Mouse (Mus musculus) MEL (cell line): Measurements from ENCODE around the gene Gm20388. TPM values are rescaled to one million over a fixed set of nuclear protein-coding genes. Genes with fewer than 3 reads are reported as not detected.

Source experiments
- DNase-seq: peaks from one replicate; pipeline ENCODE4 v3.0.0; 2011; ENCODE audit warnings: low read depth, low spot score
- H3K27ac ChIP-seq: 2 replicates; pipeline ENCODE4 v1.5.1; 2012; ENCODE audit warnings: low read depth, mild to moderate bottlenecking, control low read depth, low read length, moderate library complexity; ENCODE audit not compliant: control insufficient read depth
- H3K27me3 ChIP-seq, 2 experiments: fragments of 150-350 bp in 1 of 2; sonication (generic) in 1 of 2; 2 replicates each; pipeline ENCODE4 v1.6.1; 2012; ENCODE audit warnings: low read length in 2 of 2, mild to moderate bottlenecking in 2 of 2, improper control_type of control experiment in 1 of 2, moderate library complexity in 1 of 2; ENCODE audit not compliant: insufficient read depth in 2 of 2, control insufficient read depth in 1 of 2
- H3K36me3 ChIP-seq, 2 experiments: 2 replicates each; pipeline ENCODE4 v1.6.1; 2012 to 2014; ENCODE audit warnings: low read length in 2 of 2, improper control_type of control experiment in 1 of 2, inconsistent platforms in 1 of 2, mild to moderate bottlenecking in 1 of 2; ENCODE audit not compliant: insufficient read depth in 2 of 2, control insufficient read depth in 1 of 2
- H3K4me1 ChIP-seq, 2 experiments: fragments of 150-350 bp in 1 of 2; sonication (generic) in 1 of 2; 2 replicates each; pipeline ENCODE4 v1.6.1; 2012; ENCODE audit warnings: low read length in 2 of 2, improper control_type of control experiment in 1 of 2, mild to moderate bottlenecking in 1 of 2; ENCODE audit not compliant: insufficient read depth in 2 of 2, control insufficient read depth in 1 of 2
- H3K4me3 ChIP-seq, 2 experiments: fragments of 150-350 bp in 1 of 2; sonication (generic) in 1 of 2; 2 replicates each; pipeline ENCODE4 v1.5.1; 2012; ENCODE audit warnings: low read depth in 2 of 2, low read length in 2 of 2, mild to moderate bottlenecking in 2 of 2, moderate library complexity in 2 of 2, control low read depth in 1 of 2, improper control_type of control experiment in 1 of 2; ENCODE audit not compliant: control insufficient read depth in 1 of 2, insufficient read depth in 1 of 2
- H3K79me2 ChIP-seq: 2 replicates; pipeline ENCODE4 v1.6.1; 2012; ENCODE audit warnings: mild to moderate bottlenecking, low read length, moderate library complexity; ENCODE audit not compliant: control insufficient read depth, poor library complexity, insufficient read depth
- H3K9ac ChIP-seq: 2 replicates; pipeline ENCODE4 v1.6.1; 2012; ENCODE audit warnings: low read depth, mild to moderate bottlenecking, control low read depth, low read length, moderate library complexity; ENCODE audit not compliant: control insufficient read depth, poor library complexity, severe bottlenecking
- H3K9me3 ChIP-seq: fragments of 150-350 bp; sonication (generic); replicated peaks from 2 replicates; pipeline ENCODE4 v1.6.1; 2012; ENCODE audit warnings: mild to moderate bottlenecking, low read length, improper control_type of control experiment, moderate library complexity; ENCODE audit not compliant: insufficient read depth
- CHD1 ChIP-seq: IDR thresholded peaks from 2 replicates; pipeline ENCODE4 v1.6.1; 2012; ENCODE audit warnings: low read depth, mild to moderate bottlenecking, inconsistent platforms, low read length, improper control_type of control experiment
- CHD2 ChIP-seq: IDR thresholded peaks from 2 replicates; pipeline ENCODE4 v1.6.1; 2011; ENCODE audit warnings: low read length, improper control_type of control experiment
- ELF1 ChIP-seq: IDR thresholded peaks from 2 replicates; pipeline ENCODE4 v1.6.1; 2014; ENCODE audit warnings: low read depth, mild to moderate bottlenecking, inconsistent platforms, low read length, improper control_type of control experiment, moderate library complexity
- EP300 ChIP-seq, 2 experiments: IDR thresholded peaks; 2 replicates each; pipeline ENCODE4 v1.6.1; 2011; ENCODE audit warnings: improper control_type of control experiment in 2 of 2, low read length in 2 of 2, low read depth in 1 of 2, mild to moderate bottlenecking in 1 of 2
- ETS1 ChIP-seq: IDR thresholded peaks from 2 replicates; pipeline ENCODE4 v1.6.1; 2012; ENCODE audit warnings: low read depth, mild to moderate bottlenecking, inconsistent platforms, low read length, improper control_type of control experiment, moderate library complexity
- GABPA ChIP-seq: IDR thresholded peaks from 2 replicates; pipeline ENCODE4 v1.6.1; 2012; ENCODE audit warnings: low read depth, mild to moderate bottlenecking, inconsistent platforms, low read length, improper control_type of control experiment, moderate library complexity
- GATA1 ChIP-seq: IDR thresholded peaks from 2 replicates; pipeline ENCODE4 v1.6.1; 2011; ENCODE audit warnings: low read depth, low read length, improper control_type of control experiment
- HCFC1 ChIP-seq: IDR thresholded peaks from 2 replicates; pipeline ENCODE4 v1.6.1; 2012; ENCODE audit warnings: low read depth, mild to moderate bottlenecking, inconsistent platforms, low read length, improper control_type of control experiment, moderate library complexity
- JUND ChIP-seq: IDR thresholded peaks from 2 replicates; pipeline ENCODE4 v1.6.1; 2011; ENCODE audit warnings: low read depth, mild to moderate bottlenecking, improper control_type of control experiment, low read length
- MAFK ChIP-seq: IDR thresholded peaks from 2 replicates; pipeline ENCODE4 v1.6.1; 2011; ENCODE audit warnings: low read depth, mild to moderate bottlenecking, low read length, improper control_type of control experiment, borderline replicate concordance
- MAX ChIP-seq: IDR thresholded peaks from 2 replicates; pipeline ENCODE4 v1.6.1; 2011; ENCODE audit warnings: low read length, improper control_type of control experiment
- MAZ ChIP-seq: IDR thresholded peaks from 2 replicates; pipeline ENCODE4 v1.6.1; 2012; ENCODE audit warnings: low read depth, mild to moderate bottlenecking, inconsistent platforms, low read length, improper control_type of control experiment
- MEF2A ChIP-seq: IDR thresholded peaks from 2 replicates; pipeline ENCODE4 v1.6.1; 2014; ENCODE audit warnings: low read depth, mild to moderate bottlenecking, inconsistent platforms, low read length, improper control_type of control experiment; ENCODE audit not compliant: poor library complexity, insufficient replicate concordance, severe bottlenecking; ENCODE audit errors: extremely low read depth
- MXI1 ChIP-seq: IDR thresholded peaks from 2 replicates; pipeline ENCODE4 v1.6.1; 2011; ENCODE audit warnings: mild to moderate bottlenecking, low read depth, low read length, improper control_type of control experiment
- MYB ChIP-seq: IDR thresholded peaks from 2 replicates; pipeline ENCODE4 v1.6.1; 2011; ENCODE audit warnings: mild to moderate bottlenecking, low read depth, low read length, improper control_type of control experiment
- MYC ChIP-seq: IDR thresholded peaks from 2 replicates; pipeline ENCODE4 v1.6.1; 2011; ENCODE audit warnings: low read depth, mild to moderate bottlenecking, low read length, improper control_type of control experiment, moderate library complexity
- NELFE ChIP-seq: IDR thresholded peaks from 2 replicates; pipeline ENCODE4 v1.6.1; 2011; ENCODE audit warnings: low read depth, low read length, improper control_type of control experiment
- POLR2A ChIP-seq, 2 experiments: IDR thresholded peaks; 2 replicates each; pipeline ENCODE4 v1.6.1; 2011 to 2012; ENCODE audit warnings: low read length in 2 of 2, mild to moderate bottlenecking in 2 of 2, control low read depth in 1 of 2, improper control_type of control experiment in 1 of 2, low read depth in 1 of 2, moderate library complexity in 1 of 2; ENCODE audit not compliant: control insufficient read depth in 1 of 2, insufficient read depth in 1 of 2, poor library complexity in 1 of 2
- POLR2AphosphoS2 ChIP-seq: IDR thresholded peaks from 2 replicates; pipeline ENCODE4 v1.6.1; 2011; ENCODE audit warnings: low read length, improper control_type of control experiment
- POLR2AphosphoS5 ChIP-seq: IDR thresholded peaks from 2 replicates; pipeline ENCODE4 v1.6.1; 2012; ENCODE audit warnings: low read depth, borderline replicate concordance, mild to moderate bottlenecking, inconsistent platforms, low read length, moderate library complexity, mixed read lengths
- RAD21 ChIP-seq: IDR thresholded peaks from 2 replicates; pipeline ENCODE4 v1.6.1; 2011; ENCODE audit warnings: mild to moderate bottlenecking, low read depth, low read length, improper control_type of control experiment
- RCOR1 ChIP-seq: IDR thresholded peaks from 2 replicates; pipeline ENCODE4 v1.6.1; 2012; ENCODE audit warnings: low read depth, mild to moderate bottlenecking, inconsistent platforms, low read length, improper control_type of control experiment
- SIN3A ChIP-seq: IDR thresholded peaks from 2 replicates; pipeline ENCODE4 v1.6.1; 2012; ENCODE audit warnings: low read length, improper control_type of control experiment, inconsistent platforms
- SMC3 ChIP-seq: IDR thresholded peaks from 2 replicates; pipeline ENCODE4 v1.6.1; 2011; ENCODE audit warnings: low read depth, low read length, improper control_type of control experiment
- TAL1 ChIP-seq: IDR thresholded peaks from 2 replicates; pipeline ENCODE4 v1.6.1; 2012; ENCODE audit warnings: mild to moderate bottlenecking, inconsistent platforms, low read length, moderate library complexity, mixed read lengths
- UBTF ChIP-seq: IDR thresholded peaks from 2 replicates; pipeline ENCODE4 v1.6.1; 2012; ENCODE audit warnings: low read depth, mild to moderate bottlenecking, inconsistent platforms, low read length, improper control_type of control experiment, moderate library complexity, borderline replicate concordance; ENCODE audit not compliant: insufficient read depth
- USF1 ChIP-seq: IDR thresholded peaks from 2 replicates; pipeline ENCODE4 v1.6.1; 2014; ENCODE audit warnings: low read depth, mild to moderate bottlenecking, inconsistent platforms, low read length, improper control_type of control experiment, moderate library complexity
- ZC3H11A ChIP-seq: IDR thresholded peaks from 2 replicates; pipeline ENCODE4 v1.6.1; 2012; ENCODE audit warnings: low read depth, mild to moderate bottlenecking, inconsistent platforms, low read length, improper control_type of control experiment
- ZMIZ1 ChIP-seq: IDR thresholded peaks from 2 replicates; pipeline ENCODE4 v1.6.1; 2012; ENCODE audit warnings: low read depth, mild to moderate bottlenecking, inconsistent platforms, low read length, improper control_type of control experiment, moderate library complexity
- ZNF384 ChIP-seq: IDR thresholded peaks from 2 replicates; pipeline ENCODE4 v1.6.1; 2012; ENCODE audit warnings: low read depth, mild to moderate bottlenecking, inconsistent platforms, low read length, improper control_type of control experiment
- polyA plus RNA-seq, 2 experiments: library from polyadenylated mRNA; stranded (reverse) in 1 of 2; unstranded in 1 of 2; fragments of >175 nt in 1 of 2; fragments of >200 nt in 1 of 2; gene quantifications; 2 replicates each; pipeline versions ENCODE4 v1.2.1 to v1.2.4; 2012; ENCODE audit warnings: low replicate concordance in 2 of 2, low read depth in 1 of 2; ENCODE audit not compliant: insufficient read length in 2 of 2, insufficient read depth in 1 of 2, missing spikeins in 1 of 2
- total RNA-seq: library from RNA; depleted of rRNA; stranded (reverse); fragments of 300-350 nt; gene quantifications from 2 replicates; pipeline ENCODE4 v1.2.3, GENCODE M21; 2012

Gm20388 gene
- total and polyA plus RNA-seq, 3 experiments: 11.1 to 17.8 TPM; not detected in 1

DNA sequence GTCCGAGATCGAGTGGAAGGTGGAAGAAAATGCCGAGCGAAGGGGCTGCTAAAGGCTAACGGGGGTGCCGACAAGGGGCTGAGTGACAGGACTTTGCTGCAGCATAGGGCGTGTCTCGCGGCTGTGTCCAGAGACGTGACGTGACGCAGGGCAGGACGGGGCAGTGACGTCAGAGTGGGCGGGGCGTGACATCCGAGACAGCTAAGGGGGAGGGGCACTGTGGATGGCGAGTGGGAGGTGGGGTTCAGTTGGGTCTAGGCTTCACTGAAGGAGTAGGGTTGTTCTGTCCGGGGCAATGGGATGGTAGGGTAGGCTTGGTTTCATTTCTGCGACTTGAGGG lies 3463.6 kb downstream of the Gm20388 start:
- peak overlapping the region; percentile 95 for H3K27ac ChIP-seq
- peak overlapping the region; percentile 99 for H3K9ac ChIP-seq
- no peaks in the 10 kb centered on the region for H3K27me3 ChIP-seq
- no peaks in the 10 kb centered on the region for H3K9me3 ChIP-seq
- peak; percentile 93 for DNase-seq
- peaks cover 0 to 15% of the 10 kb centered on the region in 2 experiments; a peak in 1 of 4 replicates for H3K4me1 ChIP-seq
- H3K4me3 ChIP-seq: peak overlapping the region; percentile 68 to 97
- TF ChIP-seq POLR2A (IDR thresholded peaks at IDR 0.05; ENCODE audit: control insufficient read depth in 1 of 2, insufficient read depth in 1 of 2, low read depth in 1 of 2, low read length in 2 of 2, poor library complexity in 1 of 2): no peak
- no peak; the same call in 1 of the 2 replicates for TF ChIP-seq MAZ
- peak; percentile 51 for TF ChIP-seq CHD2
- TF ChIP-seq ETS1: peak; percentile 67; the same call in 1 of the 2 replicates
- TF ChIP-seq SIN3A: peak; percentile 7; the same call in 1 of the 2 replicates
- no peak for TF ChIP-seq MAFK
- no peak for TF ChIP-seq NELFE
- TF ChIP-seq USF1: no peak
- peak; percentile 72 for TF ChIP-seq HCFC1
- TF ChIP-seq JUND: no peak
- TF ChIP-seq ZNF384: no peak
- TF ChIP-seq MYC: 0 out of 2 replicates have a peak, but pooled peaks have one; percentile 21
- TF ChIP-seq RCOR1: no peak
- TF ChIP-seq ZMIZ1: no peak
- peak; percentile 48; the same call in 1 of the 2 replicates for TF ChIP-seq MXI1
- peaks cover 0 to 11% of the 10 kb centered on the region in 2 experiments; a peak in 3 of 4 replicates for H3K36me3 ChIP-seq
- peaks cover 37% of the 10 kb centered on the region for H3K79me2 ChIP-seq

DNA sequence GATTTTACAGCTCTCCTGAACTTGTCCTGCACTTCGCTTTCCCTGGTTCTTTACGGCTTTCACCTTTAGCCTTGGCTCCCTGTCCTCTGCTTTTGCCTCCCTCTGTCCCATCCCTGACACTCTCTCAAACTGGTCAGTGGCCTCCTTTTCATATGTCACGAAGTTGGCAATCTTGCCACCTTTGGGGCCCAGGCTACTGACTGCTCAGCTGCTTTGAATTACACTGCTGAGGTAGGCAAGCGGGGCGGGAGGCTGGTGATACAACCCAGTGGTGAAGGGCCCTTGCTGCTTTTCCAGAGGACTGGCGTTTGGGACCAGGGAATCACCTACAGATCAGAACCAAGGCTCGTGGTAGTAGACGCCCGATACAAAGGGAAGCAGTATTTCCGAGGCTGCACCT lies 3465.1 kb downstream of the Gm20388 start:
- TF ChIP-seq ZC3H11A (no peak), GABPA (no peak), RCOR1 (no peak), POLR2AphosphoS5 (no peak), ETS1 (no peak), SMC3 (no peak), MYC (no peak), CHD1 (no peak), POLR2AphosphoS2 (no peak), MEF2A (no peak), ELF1 (no peak), UBTF (no peak), EP300 (IDR thresholded peaks at IDR 0.05; ENCODE audit: low read depth in 1 of 2, low read length in 2 of 2) (no peak), RAD21 (no peak), TAL1 (no peak), GATA1 (no peak), MYB (no peak), MAX (no peak)
- TF ChIP-seq, all 39 proteins: peak for 0
- no peak for DNase-seq
- no peak overlapping the region for H3K9ac ChIP-seq

More for the DNA sequence above, 3465.1 kb downstream of the Gm20388 start:
- no peaks in the 10 kb centered on the region for H3K9me3 ChIP-seq
- H3K27ac ChIP-seq: no peak overlapping the region
- no peak overlapping the region for H3K4me3 ChIP-seq
- H3K36me3 ChIP-seq: peaks cover 2 to 11% of the 10 kb centered on the region in 2 experiments
- peaks cover 0 to 15% of the 10 kb centered on the region in 2 experiments; a peak in 1 of 4 replicates for H3K4me1 ChIP-seq
- H3K79me2 ChIP-seq: peaks cover 41% of the 10 kb centered on the region
- H3K27me3 ChIP-seq: no peaks in the 10 kb centered on the region
